Mouse (Mus musculus) spleen, adult 2 months (tissue): ENCODE data around the gene Patj. TPM values are rescaled to one million over a fixed set of nuclear protein-coding genes. Genes with fewer than 3 reads are reported as not detected.

Source experiments
- DNase-seq, 2 experiments: peaks; one replicate each; pipeline versions ENCODE4 v3.0.0 to v3.0.0-alpha.2; 2012 to 2021; ENCODE audit warnings: low spot score in 2 of 2, low read depth in 1 of 2
- H3K27ac ChIP-seq: fragments of 200-500 bp; 2 replicates; pipeline ENCODE4 v1.5.1; 2012; ENCODE audit warnings: low read length, inconsistent platforms; ENCODE audit not compliant: insufficient read depth
- H3K27me3 ChIP-seq: fragments of 200-500 bp; 2 replicates; pipeline ENCODE4 v1.6.1; 2012; ENCODE audit warnings: mild to moderate bottlenecking, moderate library complexity, low read length, inconsistent platforms; ENCODE audit not compliant: control insufficient read depth, insufficient read depth
- H3K36me3 ChIP-seq: fragments of 200-500 bp; 2 replicates; pipeline ENCODE4 v1.6.1; 2012; ENCODE audit warnings: mild to moderate bottlenecking, low read length, inconsistent platforms; ENCODE audit not compliant: control insufficient read depth, insufficient read depth
- H3K4me1 ChIP-seq: fragments of 200-500 bp; 2 replicates; pipeline ENCODE4 v1.6.1; 2011; ENCODE audit warnings: inconsistent platforms; ENCODE audit not compliant: control insufficient read depth, insufficient read depth, insufficient read length
- H3K4me3 ChIP-seq: fragments of 200-500 bp; 2 replicates; pipeline ENCODE4 v1.5.1; 2011; ENCODE audit warnings: mild to moderate bottlenecking, inconsistent platforms; ENCODE audit not compliant: insufficient read depth, insufficient read length; ENCODE audit errors: extremely low read depth
- CTCF ChIP-seq: fragments of 200-500 bp; IDR thresholded peaks from 2 replicates; pipeline ENCODE4 v1.5.1; 2011; ENCODE audit warnings: mild to moderate bottlenecking, inconsistent platforms; ENCODE audit not compliant: insufficient read depth, insufficient read length, insufficient replicate concordance; ENCODE audit errors: extremely low read depth
- POLR2A ChIP-seq: fragments of 200-500 bp; IDR thresholded peaks from 2 replicates; pipeline ENCODE4 v1.6.1; 2011; ENCODE audit warnings: low read depth, low read length, inconsistent platforms
- WGBS: fragments of 180-500 bp; shearing (Covaris S2); methylation state at CpG from one replicate; pipeline ENCODE4 v1.1.7; 2018; 5-methylcytosine and 5-hydroxymethylcytosine counted together
- polyA plus RNA-seq: library from polyadenylated mRNA; depleted of rRNA; stranded (reverse); fragments of >200 nt; gene quantifications from 2 replicates; pipeline ENCODE4 v1.2.3, GENCODE M21; 2012

Gene Patj
- polyA plus RNA-seq, 1 experiment = 4.9 TPM

DNA sequence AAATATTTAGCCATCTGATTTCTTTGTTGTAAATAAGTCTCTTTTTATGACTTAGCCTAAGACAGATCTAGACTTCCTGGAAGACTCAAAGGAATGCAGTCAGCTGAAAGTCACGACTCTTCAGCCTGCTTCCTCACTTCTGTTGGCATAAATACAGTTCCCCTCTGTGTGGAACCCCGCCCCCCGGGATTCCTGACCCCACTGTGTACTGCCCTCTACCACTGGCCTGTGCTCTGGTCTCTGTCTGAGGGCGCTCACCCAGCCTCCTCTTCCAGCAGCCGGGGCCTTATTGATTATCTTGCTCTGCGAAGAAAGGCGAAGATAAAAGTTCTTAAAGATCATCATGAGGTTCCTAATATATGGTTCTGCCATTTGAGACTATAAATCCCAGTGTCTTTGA lies 258.1 kb downstream of the Patj start:
- Histone ChIP-seq H3K27ac (no peak overlapping the region), H3K4me1 (no peaks in the 10 kb centered on the region), H3K4me3 (no peak overlapping the region), H3K36me3 (no peaks in the 10 kb centered on the region), H3K27me3 (no peaks in the 10 kb centered on the region)
- WGBS = 79% methylated on average over 7 of the region's 7 CpGs
- DNase-seq = no peak
- TF ChIP-seq POLR2A (no peak), CTCF (no peak)

DNA sequence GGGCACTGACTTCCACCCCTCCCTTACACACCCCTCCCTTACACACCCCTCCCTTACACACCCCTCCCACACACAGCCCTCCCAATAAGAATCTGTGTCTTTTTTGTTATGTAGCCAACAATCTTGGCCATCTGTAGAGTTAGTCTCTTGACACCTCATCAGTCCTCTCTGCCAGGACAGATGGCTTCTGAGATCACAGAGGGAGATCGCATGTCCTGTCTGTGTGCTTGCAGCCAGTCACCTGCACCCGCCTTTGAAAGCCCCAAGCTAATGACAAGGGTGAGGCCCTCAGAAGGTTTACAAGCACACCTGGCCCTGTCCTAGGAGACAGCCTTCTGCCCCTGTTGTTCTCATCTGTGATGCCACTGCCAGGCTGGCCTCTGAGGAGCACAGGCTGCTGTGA lies 258.8 kb downstream of the Patj start:
- TF ChIP-seq CTCF = no peak
- no peak for TF ChIP-seq POLR2A
- H3K27me3 ChIP-seq = no peaks in the 10 kb centered on the region
- no peak overlapping the region for H3K4me3 ChIP-seq
- DNase-seq = no peak
- no peaks in the 10 kb centered on the region for H3K4me1 ChIP-seq
- no peak overlapping the region for H3K27ac ChIP-seq
- 74% methylated on average over 2 of the region's 2 CpGs for WGBS
- H3K36me3 ChIP-seq = no peaks in the 10 kb centered on the region

GRCm38 (mm10) chr4:98656759-98657158 lies 261.2 kb downstream of the Patj start:
- no peak overlapping the region for H3K27ac ChIP-seq
- H3K4me1 ChIP-seq = no peaks in the 10 kb centered on the region
- DNase-seq = no peak
- 0 out of 2 replicates have a peak, but pooled peaks cover 1% of the 10 kb centered on the region for H3K36me3 ChIP-seq
- no peak overlapping the region for H3K4me3 ChIP-seq
- H3K27me3 ChIP-seq = no peaks in the 10 kb centered on the region
- 89% methylated on average over 1 of the region's 1 CpGs for WGBS
- TF ChIP-seq CTCF (no peak), POLR2A (no peak)

GRCm38 (mm10) chr4:98659032-98659431 lies 263.4 kb downstream of the Patj start:
- H3K4me3 ChIP-seq = no peak overlapping the region
- H3K36me3 ChIP-seq = 0 out of 2 replicates have a peak, but pooled peaks cover 1% of the 10 kb centered on the region
- TF ChIP-seq POLR2A = no peak
- TF ChIP-seq CTCF = no peak
- DNase-seq = no peak
- no peak overlapping the region for H3K27ac ChIP-seq
- no peaks in the 10 kb centered on the region for H3K4me1 ChIP-seq
- 84% methylated on average over 2 of the region's 2 CpGs for WGBS
- H3K27me3 ChIP-seq = no peaks in the 10 kb centered on the region

- Histone ChIP-seq H3K4me1 (no peaks in the 10 kb centered on the region), H3K36me3 (0 out of 2 replicates have a peak, but pooled peaks cover 1% of the 10 kb centered on the region), H3K27me3 (no peaks in the 10 kb centered on the region), H3K4me3 (no peak overlapping the region), H3K27ac (no peak overlapping the region)
- 91% methylated on average over 2 of the region's 2 CpGs for WGBS
- DNase-seq = no peak
- TF ChIP-seq POLR2A (no peak), CTCF (no peak)
Measured at GRCm38 (mm10) chr4:98660534-98660933, 264.9 kb downstream of the Patj start.

DNA sequence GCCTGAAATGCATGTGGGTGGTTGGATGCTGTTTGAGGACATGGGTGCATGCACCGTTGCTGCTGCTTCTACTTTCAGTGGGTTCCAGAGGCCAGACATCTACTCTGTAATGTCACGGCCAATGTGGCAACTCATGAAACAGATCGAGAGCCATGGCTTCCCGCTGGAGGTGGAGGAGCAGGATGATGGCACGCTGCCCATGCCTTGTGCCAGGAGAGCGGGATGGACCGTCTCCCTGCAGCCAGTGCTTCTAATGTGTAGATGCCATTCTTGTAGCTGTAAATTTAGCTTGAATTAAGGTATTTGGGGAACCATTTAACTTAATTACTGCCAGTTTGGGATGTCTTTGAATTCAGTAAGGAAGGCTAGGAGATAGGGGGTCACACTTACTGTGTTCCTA lies 270.3 kb downstream of the Patj start:
- Histone ChIP-seq H3K36me3 (no peaks in the 10 kb centered on the region), H3K4me1 (no peaks in the 10 kb centered on the region), H3K4me3 (no peak overlapping the region), H3K27me3 (no peaks in the 10 kb centered on the region), H3K27ac (no peak overlapping the region)
- no peak for DNase-seq
- 95% methylated on average over 7 of the region's 7 CpGs for WGBS
- no peak for TF ChIP-seq POLR2A
- TF ChIP-seq CTCF = no peak

- no peak overlapping the region for H3K27ac ChIP-seq
- H3K27me3 ChIP-seq = no peaks in the 10 kb centered on the region
- DNase-seq = no peak
- no peaks in the 10 kb centered on the region for H3K4me1 ChIP-seq
- WGBS = 63% methylated on average over 1 of the region's 1 CpGs
- no peaks in the 10 kb centered on the region for H3K36me3 ChIP-seq
- TF ChIP-seq POLR2A (no peak), CTCF (no peak)
- no peak overlapping the region for H3K4me3 ChIP-seq
Measured at GRCm38 (mm10) chr4:98666451-98666850, 270.9 kb downstream of the Patj start.

DNA sequence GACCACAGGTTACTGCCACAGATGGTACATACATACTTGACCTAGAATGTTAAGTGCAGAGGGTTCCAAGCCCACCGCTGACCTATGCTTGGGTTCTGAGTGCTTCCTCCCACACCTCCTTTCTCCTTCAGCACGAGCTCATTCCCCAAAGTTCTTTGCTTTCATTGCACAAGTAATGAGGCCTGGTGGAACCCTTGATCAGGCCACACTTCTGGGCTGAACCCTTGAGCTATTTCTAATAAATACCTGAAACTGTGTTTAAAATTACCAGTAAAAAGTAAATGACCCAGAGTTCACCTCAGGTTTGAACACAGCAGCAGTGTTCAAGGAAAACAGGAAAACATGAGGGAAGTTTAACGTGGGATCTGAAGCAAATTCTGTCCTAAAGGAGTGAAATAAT lies 271.4 kb downstream of the Patj start:
- 85% methylated on average over 3 of the region's 3 CpGs for WGBS
- TF ChIP-seq CTCF = no peak
- TF ChIP-seq POLR2A = no peak
- no peaks in the 10 kb centered on the region for H3K27me3 ChIP-seq
- H3K4me3 ChIP-seq = no peak overlapping the region
- H3K27ac ChIP-seq = no peak overlapping the region
- DNase-seq = no peak
- no peaks in the 10 kb centered on the region for H3K4me1 ChIP-seq
- H3K36me3 ChIP-seq = no peaks in the 10 kb centered on the region
